In the genomic region with DNA sequence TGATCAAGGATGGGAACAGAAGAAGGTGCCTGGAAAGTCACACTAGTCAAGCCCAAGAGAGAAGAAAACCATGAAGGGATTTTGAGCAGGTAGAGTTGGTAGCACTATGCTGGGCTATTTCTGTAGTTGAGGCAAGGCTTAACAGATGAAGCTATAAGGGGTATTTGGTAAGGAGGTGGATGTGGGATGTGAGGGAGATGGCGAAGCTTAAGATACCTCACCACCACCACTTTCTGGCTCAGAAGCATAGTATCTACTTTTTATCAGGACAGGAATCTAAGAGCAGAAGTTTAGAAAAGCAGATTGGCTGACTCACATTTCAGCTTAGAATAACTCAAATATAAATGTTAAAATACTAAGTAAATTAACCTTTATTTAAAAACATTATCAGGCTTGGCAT, we compare ENCODE assay signal across 16 mouse cellular contexts.
"Had no signal": no experiment of that assay in that cellular context is flagged by ENCODE, and none has a peak within 500 bp of the region (broad histone marks: within the 10 kb centered on the region; RNA-seq: fewer than 3 reads in every experiment).

No protein-coding gene starts in this region.

- DNase-seq: lung, adult 18-20 months; lung, embryonic 14.5 days; lung, postnatal 10 days; lung, postnatal 4 days; midbrain, embryonic 14.5 days; thymus, adult 18-20 months; thymus, postnatal 14 days; thymus, postnatal 36 days had no signal

- H3K4me3 ChIP-seq: midbrain, embryonic 10.5 days; midbrain, embryonic 12.5 days; myocyte; neural tube, embryonic 13.5 days; neural tube, embryonic 15.5 days; stomach, embryonic 15.5 days had no signal

- H3K27ac ChIP-seq: midbrain, embryonic 10.5 days; midbrain, embryonic 12.5 days; neural tube, embryonic 13.5 days; neural tube, embryonic 15.5 days; stomach, embryonic 15.5 days; stomach, postnatal 0 days had no signal

- ATAC-seq: midbrain, embryonic 16.5 days had no signal
